Mouse (Mus musculus) lung, postnatal 4 days (tissue): ENCODE measurements around the gene Akt2.

ENCODE experiments used
- DNase-seq, 2 experiments: peaks; one replicate each; pipeline ENCODE4 v3.0.0; 2021

Akt2 gene

GRCm38 (mm10) chr7:27590566-27591213, 662 bp upstream of the Akt2 start:
- DNase-seq = no peak

- DNase-seq = no peak
Measured at GRCm38 (mm10) chr7:27592217-27592929, 1.0 kb downstream of the Akt2 start.

GRCm38 (mm10) chr7:27592934-27593645, 1.7 kb downstream of the Akt2 start:
- DNase-seq = peak; percentile 30 to 66

- DNase-seq = peak in 1 of 2 experiments; percentile 76
Measured at GRCm38 (mm10) chr7:27596586-27597503, 5.5 kb downstream of the Akt2 start.

GRCm38 (mm10) chr7:27598053-27598452, 6.7 kb downstream of the Akt2 start:
- no peak for DNase-seq

GRCm38 (mm10) chr7:27601628-27602027, 10.3 kb downstream of the Akt2 start:
- no peak for DNase-seq

- DNase-seq = no peak
Measured at GRCm38 (mm10) chr7:27602161-27602560, 10.8 kb downstream of the Akt2 start.

GRCm38 (mm10) chr7:27602835-27603234, 11.5 kb downstream of the Akt2 start:
- no peak for DNase-seq

GRCm38 (mm10) chr7:27604661-27605348, 13.5 kb downstream of the Akt2 start:
- DNase-seq = peak in 1 of 2 experiments; percentile 48

GRCm38 (mm10) chr7:27605499-27606285, 14.3 kb downstream of the Akt2 start:
- DNase-seq = peak; percentile 76 to 89

- DNase-seq = no peak
Measured at GRCm38 (mm10) chr7:27606481-27607254, 15.3 kb downstream of the Akt2 start.

- DNase-seq = peak; percentile 61 to 87
Measured at GRCm38 (mm10) chr7:27607580-27607979, 16.2 kb downstream of the Akt2 start.

- DNase-seq = no peak
Measured at GRCm38 (mm10) chr7:27608130-27608529, 16.8 kb downstream of the Akt2 start.

GRCm38 (mm10) chr7:27609285-27609684, 17.9 kb downstream of the Akt2 start:
- DNase-seq = no peak

- DNase-seq = no peak
Measured at GRCm38 (mm10) chr7:27609688-27610087, 18.3 kb downstream of the Akt2 start.

GRCm38 (mm10) chr7:27610370-27610769, 19.0 kb downstream of the Akt2 start:
- DNase-seq = no peak

GRCm38 (mm10) chr7:27610871-27611270, 19.5 kb downstream of the Akt2 start:
- DNase-seq = no peak

GRCm38 (mm10) chr7:27612940-27613339, 21.6 kb downstream of the Akt2 start:
- DNase-seq = no peak

GRCm38 (mm10) chr7:27613751-27614499, 22.6 kb downstream of the Akt2 start:
- DNase-seq = no peak

- no peak for DNase-seq
Measured at GRCm38 (mm10) chr7:27621028-27621427, 29.7 kb downstream of the Akt2 start.
